12 mouse cellular contexts compared by ENCODE assay signal in genomic region chr4:136109941-136110900, GRCm38 (mm10). TPM values are rescaled to one million over a fixed set of nuclear protein-coding genes. Genes with fewer than 3 reads are reported as not detected.
DNase-seq lines count a peak whose midpoint lies in the region; ATAC-seq and TF ChIP-seq lines count a peak whose summit lies in the region.
"Had no signal": no experiment of that assay in that cellular context is flagged by ENCODE, and none has a peak within 500 bp of the region (broad histone marks: within the 10 kb centered on the region; RNA-seq: fewer than 3 reads in every experiment).

No protein-coding gene starts in this region.

- H3K9me3 ChIP-seq in hindbrain, embryonic 10.5 days: no peaks in the 10 kb centered on the region
- no peaks in the 10 kb centered on the region for H3K9me3 ChIP-seq in hindbrain, postnatal 0 days (ENCODE audit: low read length)
- no peaks in the 10 kb centered on the region for H3K9me3 ChIP-seq in limb, embryonic 10.5 days (replicated peaks)
- H3K9me3 ChIP-seq: hindbrain, embryonic 12.5 days; liver, embryonic 13.5 days; neural tube, embryonic 12.5 days had no signal

- peaks cover 37% of the 10 kb centered on the region for H3K4me1 ChIP-seq in hindbrain, embryonic 10.5 days (replicated peaks)
- no peaks in the 10 kb centered on the region for H3K4me1 ChIP-seq in hindbrain, postnatal 0 days (ENCODE audit: insufficient read depth, low read length)
- peaks cover 41% of the 10 kb centered on the region for H3K4me1 ChIP-seq in limb, embryonic 10.5 days

- no peak overlapping the region for H3K4me3 ChIP-seq in hindbrain, embryonic 10.5 days
- H3K4me3 ChIP-seq in hindbrain, postnatal 0 days (ENCODE audit: low read length): no peak overlapping the region
- no peak overlapping the region for H3K4me3 ChIP-seq in limb, embryonic 10.5 days
- H3K4me3 ChIP-seq in layer of hippocampus, adult 2 months: no peak overlapping the region
- H3K4me3 ChIP-seq: hindbrain, embryonic 12.5 days; liver, embryonic 13.5 days; neural tube, embryonic 12.5 days had no signal

- no peak for ATAC-seq in hindbrain, postnatal 0 days
- ATAC-seq in activated CD4-positive, CD25-positive, alpha-beta regulatory T cell, adult 4 months: no peak

- H3K4me2 ChIP-seq in hindbrain, postnatal 0 days (ENCODE audit: low read depth, low read length): no peak overlapping the region
- H3K4me2 ChIP-seq: hindbrain, embryonic 12.5 days; liver, embryonic 13.5 days; neural tube, embryonic 12.5 days had no signal

- H3K36me3 ChIP-seq in hindbrain, embryonic 10.5 days: no peaks in the 10 kb centered on the region
- no peaks in the 10 kb centered on the region for H3K36me3 ChIP-seq in hindbrain, postnatal 0 days (ENCODE audit: insufficient read depth, low read length)
- H3K36me3 ChIP-seq in limb, embryonic 10.5 days: 0 out of 2 replicates have a peak, but pooled peaks cover 2% of the 10 kb centered on the region
- H3K36me3 ChIP-seq: hindbrain, embryonic 12.5 days; liver, embryonic 13.5 days; neural tube, embryonic 12.5 days had no signal

- peak overlapping the region; percentile 6; the same call in 1 of the 2 replicates for H3K27ac ChIP-seq in hindbrain, embryonic 10.5 days
- H3K27ac ChIP-seq in hindbrain, postnatal 0 days: no peak overlapping the region
- peak overlapping the region; percentile 58; the same call in 1 of the 2 replicates for H3K27ac ChIP-seq in limb, embryonic 10.5 days
- no peak overlapping the region for H3K27ac ChIP-seq in layer of hippocampus, adult 2 months
- H3K27ac ChIP-seq: hindbrain, embryonic 12.5 days; liver, embryonic 13.5 days; neural tube, embryonic 12.5 days had no signal

- 85% methylated on average over 10 of the region's 10 CpGs for WGBS in hindbrain, embryonic 10.5 days
- WGBS in hindbrain, postnatal 0 days: 76% methylated on average over 10 of the region's 10 CpGs
- WGBS in limb, embryonic 10.5 days: 79% methylated on average over 10 of the region's 10 CpGs

- DNase-seq in hindbrain, embryonic 10.5 days (ENCODE audit: low spot score): no peak
- no peak for DNase-seq in hindbrain, postnatal 0 days (ENCODE audit: low spot score)
- peak; percentile 76 for DNase-seq in 3134 (ENCODE audit: extremely low read depth, insufficient read length, low spot score)
- peak; percentile 94 for DNase-seq in Muller cell, postnatal 12 days (ENCODE audit: inconsistent ontology term)
- DNase-seq in limb, embryonic 10.5 days (ENCODE audit: low spot score): no peak
- no peak for DNase-seq in spleen, postnatal 4 days (ENCODE audit: low spot score in 2 of 2)
- no peak for DNase-seq in layer of hippocampus, adult 2 months (ENCODE audit: low spot score in 2 of 2)
- DNase-seq: liver, embryonic 13.5 days; right cerebral cortex, postnatal 14 days had no signal

- H3K9ac ChIP-seq in hindbrain, postnatal 0 days (replicated peaks; ENCODE audit: low read length): no peak overlapping the region
- H3K9ac ChIP-seq: hindbrain, embryonic 12.5 days; liver, embryonic 13.5 days; neural tube, embryonic 12.5 days had no signal

- TF ChIP-seq CTCF in hindbrain, postnatal 0 days (IDR thresholded peaks at IDR 0.05; ENCODE audit: low read depth): no peak
- TF ChIP-seq CTCF in layer of hippocampus, adult 2 months (conservative IDR thresholded peaks at IDR 0.05): no peak

- peaks cover 6% of the 10 kb centered on the region; the same call in 1 of the 2 replicates for H3K27me3 ChIP-seq in hindbrain, embryonic 10.5 days (ENCODE audit: insufficient read depth, poor library complexity, severe bottlenecking)
- H3K27me3 ChIP-seq in hindbrain, postnatal 0 days (ENCODE audit: insufficient read depth, low read length): no peaks in the 10 kb centered on the region
- 0 out of 2 replicates have a peak, but pooled peaks cover 5% of the 10 kb centered on the region for H3K27me3 ChIP-seq in limb, embryonic 10.5 days (ENCODE audit: low read depth, poor library complexity, severe bottlenecking)
- H3K27me3 ChIP-seq: hindbrain, embryonic 12.5 days had no signal

RNA-seq across cellular contexts. Expression of gene Id3, which starts 33.1 kb away (rescaled TPM):
- polyA plus RNA-seq in hindbrain, embryonic 10.5 days (2016; fragmentation: Nextera tagmentation; extraction: Ambion mirVana): 576 and 684 TPM in 2 replicates
- 204 and 344 TPM in 2 replicates for total RNA-seq in hindbrain, postnatal 0 days (2014; rRNA removed)
- polyA plus RNA-seq in hindbrain, postnatal 0 days (2015; fragmentation: Nextera tagmentation; extraction: Ambion mirVana): 253 and 254 TPM in 2 replicates
- 375 and 475 TPM in 2 replicates for polyA plus RNA-seq in limb, embryonic 10.5 days (2016; fragmentation: Nextera tagmentation; extraction: Ambion mirVana)
- polyA plus RNA-seq in activated CD4-positive, CD25-positive, alpha-beta regulatory T cell, adult 4 months (2017; shearing (Covaris generic)): 100 to 1,000 TPM; 281 to 355 TPM
- total RNA-seq in layer of hippocampus, adult 2 months (2021): 10 to 100 TPM; 45.1 to 47.4 TPM

RNA-seq across cellular contexts. Expression of gene Rpl11, which starts 57.0 kb away (rescaled TPM):
- 388 and 497 TPM in 2 replicates for polyA plus RNA-seq in hindbrain, embryonic 10.5 days (2016; fragmentation: Nextera tagmentation; extraction: Ambion mirVana)
- 765 and 914 TPM in 2 replicates for total RNA-seq in hindbrain, postnatal 0 days (2014; rRNA removed)
- 297 and 312 TPM in 2 replicates for polyA plus RNA-seq in hindbrain, postnatal 0 days (2015; fragmentation: Nextera tagmentation; extraction: Ambion mirVana)
- 510 and 589 TPM in 2 replicates for polyA plus RNA-seq in limb, embryonic 10.5 days (2016; fragmentation: Nextera tagmentation; extraction: Ambion mirVana)
- polyA plus RNA-seq in activated CD4-positive, CD25-positive, alpha-beta regulatory T cell, adult 4 months (2017; shearing (Covaris generic)): 1,000 to 10,000 TPM; 1,145 to 1,405 TPM
- 100 to 1,000 TPM; 291 to 317 TPM for total RNA-seq in layer of hippocampus, adult 2 months (2021)

Comparison
In these comparisons a context has a peak if more than half of its experiments do, and no peak if none do; other contexts are left out.
1. H3K27ac ChIP-seq: peak in hindbrain, embryonic 10.5 days (single experiment) and limb, embryonic 10.5 days (single experiment); none in hindbrain, postnatal 0 days (single experiment) and layer of hippocampus, adult 2 months (single experiment).
2. DNase-seq: peak in 3134 (single experiment) and Muller cell, postnatal 12 days (single experiment); none in hindbrain, embryonic 10.5 days (single experiment), hindbrain, postnatal 0 days (single experiment), limb, embryonic 10.5 days (single experiment), spleen, postnatal 4 days (0 of 2) and layer of hippocampus, adult 2 months (0 of 2).